Mouse (Mus musculus) T-helper 2 cell (primary cell): ENCODE data around the gene Setdb2.

Experiments
- in situ Hi-C: fragments of 300-600 bp; cut with MboI, MseI; formaldehyde crosslinking; loops from one replicate; pipeline ENCODE4 v1.15.1; 2025; ENCODE audit warnings: high pct_unique_total_duplicates

The Setdb2 gene

DNA sequence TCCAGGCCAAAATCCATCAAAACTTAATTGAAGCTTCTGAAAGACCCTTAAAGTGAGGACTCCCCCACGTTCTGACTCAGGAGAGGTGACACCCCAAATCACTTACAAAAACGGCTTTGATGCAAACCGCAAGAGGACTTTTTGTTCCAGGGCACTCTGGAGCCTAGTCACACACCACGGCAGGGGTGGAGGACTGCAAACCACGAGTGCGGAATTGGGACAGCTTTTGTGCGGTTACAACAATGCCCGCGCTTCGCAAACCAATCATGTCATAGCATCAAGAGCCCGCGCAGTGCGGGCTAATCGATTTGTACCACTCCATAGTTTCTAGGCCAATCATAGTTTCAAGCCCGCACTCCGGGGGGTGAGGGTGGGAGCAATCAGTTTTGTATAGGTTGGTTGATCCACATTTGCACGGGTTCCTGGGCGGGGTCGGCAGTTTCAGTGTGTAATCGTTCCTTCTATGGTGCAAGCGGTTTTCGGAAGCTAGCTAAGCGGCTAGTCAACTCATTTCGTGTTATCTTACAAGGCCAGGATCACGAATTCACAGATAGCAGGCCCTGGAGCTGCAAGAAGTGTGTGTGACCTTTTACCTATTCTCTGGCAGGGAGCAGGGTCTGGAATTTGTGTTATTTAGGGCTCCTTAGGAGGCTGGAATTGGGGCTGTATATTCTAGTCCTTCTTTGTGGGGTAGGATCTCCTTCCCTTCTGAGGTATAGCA is 70.2 kb downstream of the Setdb2 start:
- in situ Hi-C loops: no loop called here

DNA sequence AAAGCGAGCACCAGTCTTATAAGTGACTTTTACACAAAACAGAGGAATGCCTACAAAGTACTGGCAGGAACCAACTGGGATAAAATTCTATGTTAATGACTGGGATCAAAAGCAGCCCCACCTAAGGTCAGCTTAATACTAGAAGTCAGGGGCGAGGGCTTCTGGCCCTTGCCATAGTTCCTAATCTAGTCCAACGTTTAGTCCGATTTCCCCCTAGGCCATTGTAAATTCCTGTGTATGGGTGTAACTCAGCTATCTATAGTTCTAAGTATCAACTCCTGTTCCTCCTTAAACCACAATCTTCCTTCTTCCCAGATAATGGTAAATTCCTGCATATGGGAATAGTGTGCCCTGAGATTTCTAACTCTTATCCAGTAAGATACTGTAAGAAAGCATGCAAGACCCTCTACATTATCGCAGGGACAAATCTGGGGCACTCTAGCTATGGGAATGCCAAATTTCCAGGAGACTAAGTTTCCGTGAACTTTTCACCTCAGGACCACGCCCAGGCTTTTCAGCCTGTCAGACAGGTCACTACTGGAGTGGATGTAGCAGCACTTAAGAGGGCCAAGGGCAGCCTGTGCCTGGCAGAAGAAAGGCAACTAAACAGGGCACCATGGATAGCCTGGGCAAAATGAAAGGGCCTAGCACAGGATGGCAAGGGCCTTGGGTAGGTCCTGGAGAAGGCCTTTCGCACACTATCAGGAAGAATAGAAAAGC is 74.1 kb downstream of the Setdb2 start:
- in situ Hi-C loops: no loop called here

DNA sequence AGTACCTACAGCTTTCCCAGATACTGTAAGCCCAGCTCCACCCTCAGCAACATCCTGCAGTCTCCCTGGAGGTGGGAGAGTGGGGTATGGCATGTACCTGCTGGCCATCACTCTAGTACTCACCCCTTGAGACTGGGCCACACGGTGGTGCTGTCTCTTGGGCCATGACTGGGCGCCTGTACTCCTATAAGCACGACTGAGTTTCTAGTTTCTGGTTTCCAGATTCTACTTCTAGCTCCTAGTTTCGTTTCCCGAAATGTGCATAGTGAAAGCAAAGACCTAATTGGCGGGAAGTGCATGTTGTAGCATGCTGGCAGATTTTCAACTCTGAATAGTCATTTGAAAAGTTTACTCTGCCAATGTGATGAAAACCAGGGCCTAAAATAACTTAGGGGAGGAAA is 75.4 kb downstream of the Setdb2 start, which contains the start of gene Phf11d:
Gene Phf11d (minus strand): TSS at position 227 of the 401 bp plus-strand sequence.
- in situ Hi-C loops: no loop called here
